Comparison of ENCODE assay signal across 9 mouse cellular contexts in the genomic region with DNA sequence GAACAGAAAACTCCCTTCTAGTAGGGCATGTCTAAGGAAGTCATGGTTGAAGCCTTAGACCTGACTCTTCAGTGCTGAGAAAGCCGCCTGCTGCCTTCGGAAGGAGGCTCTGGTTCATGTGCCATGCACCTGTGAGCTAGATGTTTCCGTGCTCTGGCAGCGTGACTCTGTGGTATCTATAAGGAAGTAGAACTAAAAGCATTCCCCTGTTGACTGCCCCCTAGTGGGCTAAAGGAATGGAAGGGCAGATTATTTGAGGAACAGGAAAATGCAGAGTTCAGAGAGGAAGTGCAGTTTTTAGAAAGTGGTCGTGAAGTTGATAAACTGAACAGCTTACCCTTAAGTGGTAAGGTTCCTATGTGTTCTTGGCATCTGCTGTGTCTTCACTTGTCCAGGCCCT. TPM values are rescaled to one million over a fixed set of nuclear protein-coding genes. Genes with fewer than 3 reads are reported as not detected.
DNase-seq lines count a peak whose midpoint lies in the region; ATAC-seq and TF ChIP-seq lines count a peak whose summit lies in the region.
"Had no signal": no experiment of that assay in that cellular context is flagged by ENCODE, and none has a peak within 500 bp of the region (broad histone marks: within the 10 kb centered on the region; RNA-seq: fewer than 3 reads in every experiment).

No protein-coding gene starts in this region.

- no peak overlapping the region for H3K27ac ChIP-seq in heart, embryonic 10.5 days
- no peak overlapping the region for H3K27ac ChIP-seq in bone marrow, adult 2 months (ENCODE audit: control insufficient read depth, insufficient read depth, low read depth, low read length, poor library complexity)
- H3K27ac ChIP-seq in lung, embryonic 14.5 days (ENCODE audit: low read depth) = no peak overlapping the region

- peak; percentile 33 for DNase-seq in heart, adult 8-10 months (ENCODE audit: low spot score)
- no peak for DNase-seq in heart, embryonic 10.5 days (ENCODE audit: low spot score)
- DNase-seq in CD8-positive naive resting alpha-beta T cell, adult 2 months (ENCODE audit: low read depth in 2 of 2, low spot score in 2 of 2) = peak; percentile 51 to 65
- DNase-seq in heart, postnatal 36 days = peak; percentile 27 to 33
- peak; percentile 61 for DNase-seq in lung, embryonic 14.5 days
- DNase-seq in spleen, postnatal 36 days (ENCODE audit: low spot score in 2 of 2) = peak; percentile 81 to 89
- no peak for DNase-seq in right cerebral cortex, postnatal 4 days

- no peak for TF ChIP-seq POLR2A in bone marrow, adult 2 months (IDR thresholded peaks at IDR 0.05; ENCODE audit: borderline replicate concordance, control insufficient read depth, low read depth, low read length)

- 0 out of 2 replicates have a peak, but pooled peaks cover 8% of the 10 kb centered on the region for H3K4me1 ChIP-seq in heart, embryonic 10.5 days
- no peaks in the 10 kb centered on the region for H3K4me1 ChIP-seq in bone marrow, adult 2 months (ENCODE audit: control insufficient read depth, insufficient read depth, low read length)
- no peaks in the 10 kb centered on the region for H3K4me1 ChIP-seq in lung, embryonic 14.5 days (ENCODE audit: insufficient read depth)

- H3K4me2 ChIP-seq in lung, embryonic 14.5 days = no peak overlapping the region

- peaks cover 23% of the 10 kb centered on the region; the same call in 1 of the 2 replicates for H3K36me3 ChIP-seq in heart, embryonic 10.5 days
- H3K36me3 ChIP-seq in lung, embryonic 14.5 days (ENCODE audit: insufficient read depth) = peaks cover 35% of the 10 kb centered on the region

- H3K9me3 ChIP-seq in heart, embryonic 10.5 days = no peaks in the 10 kb centered on the region
- H3K9me3 ChIP-seq in lung, embryonic 14.5 days (ENCODE audit: low read depth, low read length) = no peaks in the 10 kb centered on the region

- 71% methylated on average over 5 of the region's 5 CpGs for WGBS in heart, embryonic 10.5 days
- 7% methylated on average over 5 of the region's 5 CpGs for WGBS in bone marrow, adult 2 months
- WGBS in lung, embryonic 14.5 days = 71% methylated on average over 5 of the region's 5 CpGs

- intact Hi-C loops in heart, postnatal 36 days (cut with DNase I) = no loop called here

- H3K4me3 ChIP-seq in heart, embryonic 10.5 days = no peak overlapping the region
- no peak overlapping the region for H3K4me3 ChIP-seq in bone marrow, adult 2 months (replicated peaks; ENCODE audit: control insufficient read depth, low read depth, low read length)
- H3K4me3 ChIP-seq in lung, embryonic 14.5 days (ENCODE audit: low read depth, low read length) = no peak overlapping the region

- no peak for ATAC-seq in lung, embryonic 14.5 days (ENCODE audit: insufficient read depth)

- TF ChIP-seq CTCF in bone marrow, adult 2 months (IDR thresholded peaks at IDR 0.05; ENCODE audit: control insufficient read depth, insufficient read depth, low read length) = peak; percentile 53; the same call in 1 of the 2 replicates
- TF ChIP-seq CTCF in lung, embryonic 14.5 days (IDR thresholded peaks at IDR 0.05; ENCODE audit: low read depth) = peak; percentile 66

- no peaks in the 10 kb centered on the region for H3K27me3 ChIP-seq in heart, embryonic 10.5 days (ENCODE audit: insufficient read depth, poor library complexity, severe bottlenecking)
- H3K27me3 ChIP-seq in lung, embryonic 14.5 days (ENCODE audit: insufficient read depth, low read length) = no peaks in the 10 kb centered on the region

- H3K9ac ChIP-seq in lung, embryonic 14.5 days = no peak overlapping the region

RNA-seq across cellular contexts. Expression of a gene that starts 54.9 kb away (rescaled TPM):
- not detected for total RNA-seq in heart, adult 8-10 months (2022)
- polyA plus RNA-seq in heart, embryonic 10.5 days (2016; fragmentation: Nextera tagmentation; extraction: Ambion mirVana) = 0.08 TPM in 1 of 2 replicates, not detected in the other
- 0.63 TPM in 1 of 2 replicates, not detected in the other for polyA plus RNA-seq in bone marrow, adult 2 months (2011; ENCODE audit: insufficient read depth, insufficient read length, low replicate concordance, missing spikeins)
- not detected for total RNA-seq in heart, postnatal 36 days (2021)
- not detected in 2 replicates for polyA plus RNA-seq in lung, embryonic 14.5 days (2014; fragmentation: Nextera tagmentation; extraction: Ambion mirVana)
- polyA plus RNA-seq: lung, embryonic 16.5 days had no signal

Comparison
In these comparisons a context has a peak if more than half of its experiments do, and no peak if none do; other contexts are left out.
1. DNase-seq: peak in heart, adult 8-10 months (single experiment), CD8-positive naive resting alpha-beta T cell, adult 2 months (2 of 2), heart, postnatal 36 days (2 of 2), lung, embryonic 14.5 days (single experiment) and spleen, postnatal 36 days (2 of 2); none in heart, embryonic 10.5 days (single experiment) and right cerebral cortex, postnatal 4 days (single experiment).